Mouse (Mus musculus): ENCODE measurements around the gene Gipc3. TPM values are rescaled to one million over a fixed set of nuclear protein-coding genes. Genes with fewer than 3 reads are reported as not detected.
A peak's percentile ranks its signal among the peaks of the same experiment; 100 is the strongest.

The Gipc3 gene
- polyA plus RNA-seq, 1 experiment from 2014 or later = not detected

DNA sequence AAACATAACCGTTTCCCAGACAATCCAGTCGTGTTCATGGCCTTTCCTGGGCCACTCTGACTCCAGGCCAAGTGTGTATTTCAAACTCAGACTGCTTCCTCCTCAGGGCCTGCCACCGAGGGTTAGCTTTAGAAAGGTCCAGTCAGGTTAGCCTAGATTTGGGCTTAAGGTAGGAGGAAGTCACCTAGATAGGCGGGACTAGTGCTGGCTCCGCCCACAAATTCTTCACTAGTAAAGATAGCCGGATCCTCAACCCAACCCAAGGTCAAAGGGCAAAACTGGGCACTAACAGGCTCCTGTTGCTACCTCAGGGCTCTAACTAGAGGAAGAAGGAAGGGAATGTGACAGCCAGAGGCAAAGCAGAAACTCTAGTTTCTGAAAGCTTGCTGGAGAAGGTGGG is 56.5 kb downstream of the Gipc3 start:
- Histone ChIP-seq H3K4me1 (ENCODE audit: control insufficient read depth, insufficient read depth, low read length) (peaks cover 7% of the 10 kb centered on the region; the same call in 1 of the 2 replicates), H3K4me2 (ENCODE audit: low read length) (no peak overlapping the region), H3K9me3 (replicated peaks; ENCODE audit: control insufficient read depth, low read length, poor library complexity, severe bottlenecking) (no peaks in the 10 kb centered on the region), H3K27ac (ENCODE audit: low read length) (no peak overlapping the region), H3K9ac (ENCODE audit: low read depth, low read length) (no peak overlapping the region), H3K36me3 (ENCODE audit: control insufficient read depth, insufficient read depth, low read length) (no peaks in the 10 kb centered on the region), H3K4me3 (ENCODE audit: low read depth, low read length) (no peak overlapping the region), H3K27me3 (ENCODE audit: control insufficient read depth, insufficient read depth, low read depth, low read length) (peaks cover 28% of the 10 kb centered on the region)
- ATAC-seq = no peak
- 50% methylated on average over 6 of the region's 6 CpGs for WGBS

DNA sequence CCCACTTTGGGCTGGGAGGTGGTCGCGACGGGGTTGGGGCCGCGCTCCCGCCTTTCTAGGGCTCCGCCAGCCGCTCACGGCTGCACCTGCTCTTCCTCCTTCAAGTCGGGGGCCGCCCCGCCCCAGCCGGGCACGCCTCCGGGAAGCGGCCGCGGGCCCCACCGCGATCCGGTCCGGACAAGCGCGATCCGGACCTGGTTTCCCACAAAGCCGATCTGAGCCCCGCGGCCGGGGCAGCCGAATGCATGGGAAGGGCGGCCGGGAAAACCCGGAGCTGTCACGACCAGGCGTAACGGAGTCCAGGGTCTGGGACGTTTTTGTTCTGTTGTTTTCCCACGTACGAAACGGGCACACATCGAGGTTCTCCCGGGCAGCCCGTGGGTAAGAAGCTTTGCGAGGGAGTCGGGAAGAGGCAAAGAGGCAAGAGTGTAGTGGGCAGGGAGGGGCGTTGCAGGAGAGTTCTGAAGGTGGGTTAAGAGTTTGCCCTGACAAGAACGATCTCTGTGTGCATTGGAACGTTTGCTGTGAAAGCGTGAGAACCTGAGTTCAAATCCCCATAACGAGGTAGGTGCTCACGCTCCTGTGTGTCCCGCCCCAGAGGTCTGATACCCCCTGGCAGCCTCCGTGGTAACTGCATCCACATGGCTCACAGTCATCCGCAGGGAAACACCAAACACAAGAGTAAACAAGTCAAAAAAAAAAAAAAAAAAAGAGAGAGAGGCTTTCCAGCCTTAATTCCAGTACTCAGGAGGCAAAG is 57.2 kb downstream of the Gipc3 start:
- peak overlapping the region; percentile 86 for H3K4me2 ChIP-seq (ENCODE audit: low read length)
- H3K4me3 ChIP-seq (ENCODE audit: low read depth, low read length) = peak overlapping the region; percentile 52
- H3K27me3 ChIP-seq (ENCODE audit: control insufficient read depth, insufficient read depth, low read depth, low read length) = peaks cover 24% of the 10 kb centered on the region
- peak; percentile 66 for ATAC-seq
- H3K36me3 ChIP-seq (ENCODE audit: control insufficient read depth, insufficient read depth, low read length) = no peaks in the 10 kb centered on the region
- peaks cover 7% of the 10 kb centered on the region; the same call in 1 of the 2 replicates for H3K4me1 ChIP-seq (ENCODE audit: control insufficient read depth, insufficient read depth, low read length)
- peak overlapping the region; percentile 76 for H3K9ac ChIP-seq (ENCODE audit: low read depth, low read length)
- no peaks in the 10 kb centered on the region for H3K9me3 ChIP-seq (replicated peaks; ENCODE audit: control insufficient read depth, low read length, poor library complexity, severe bottlenecking)
- H3K27ac ChIP-seq (ENCODE audit: low read length) = 0 out of 2 replicates have a peak overlapping the region, but pooled peaks have one; percentile 12
- 2% methylated on average over 54 of the region's 54 CpGs for WGBS

Small RNA genes lying within 50 kb of the gene (microRNA-seq; reads per million reads assigned to microRNA genes)
- gene Mir6913 = not detected

Other genes with a start within 250 kb of the Gipc3 start
- gene Creb3l3, start 244.4 kb downstream of the Gipc3 start, polyA plus RNA-seq (2015; fragmentation: Nextera tagmentation; extraction: Ambion mirVana) = 0.24 and 0.33 TPM in 2 replicates
- gene Map2k2, start 237.4 kb downstream of the Gipc3 start, polyA plus RNA-seq (2015; fragmentation: Nextera tagmentation; extraction: Ambion mirVana) = 227 and 233 TPM in 2 replicates
- 11.3 and 12.6 TPM in 2 replicates for gene Zbtb7a, start 208.0 kb downstream of the Gipc3 start, polyA plus RNA-seq (2015; fragmentation: Nextera tagmentation; extraction: Ambion mirVana)
- gene Pias4, start 175.3 kb downstream of the Gipc3 start, polyA plus RNA-seq (2015; fragmentation: Nextera tagmentation; extraction: Ambion mirVana) = 49.7 and 52.2 TPM in 2 replicates
- gene Eef2, start 166.6 kb downstream of the Gipc3 start, polyA plus RNA-seq (2015; fragmentation: Nextera tagmentation; extraction: Ambion mirVana) = 535 and 543 TPM in 2 replicates
- 52.5 and 58.3 TPM in 2 replicates for gene Dapk3, start 160.3 kb downstream of the Gipc3 start, polyA plus RNA-seq (2015; fragmentation: Nextera tagmentation; extraction: Ambion mirVana)
- gene 4930442H23Rik, start 159.4 kb downstream of the Gipc3 start, polyA plus RNA-seq (2015; fragmentation: Nextera tagmentation; extraction: Ambion mirVana) = not detected in 2 replicates
- gene Nmrk2, start 141.2 kb downstream of the Gipc3 start, polyA plus RNA-seq (2015; fragmentation: Nextera tagmentation; extraction: Ambion mirVana) = 0.19 TPM in 1 of 2 replicates, not detected in the other
- 96.8 and 102 TPM in 2 replicates for gene Atcay, start 112.4 kb downstream of the Gipc3 start, polyA plus RNA-seq (2015; fragmentation: Nextera tagmentation; extraction: Ambion mirVana)
- gene Zfr2, start 110.1 kb downstream of the Gipc3 start, polyA plus RNA-seq (2015; fragmentation: Nextera tagmentation; extraction: Ambion mirVana) = 26.5 and 31.0 TPM in 2 replicates
- 43.3 and 67.9 TPM in 2 replicates for gene Matk, start 90.3 kb downstream of the Gipc3 start, polyA plus RNA-seq (2015; fragmentation: Nextera tagmentation; extraction: Ambion mirVana)
- 128 and 130 TPM in 2 replicates for gene Mrpl54, start 76.3 kb downstream of the Gipc3 start, polyA plus RNA-seq (2015; fragmentation: Nextera tagmentation; extraction: Ambion mirVana)
- gene Apba3, start 76.3 kb downstream of the Gipc3 start, polyA plus RNA-seq (2015; fragmentation: Nextera tagmentation; extraction: Ambion mirVana) = 28.8 and 33.8 TPM in 2 replicates
- 9.2 and 10.1 TPM in 2 replicates for gene Tjp3, start 51.7 kb downstream of the Gipc3 start, polyA plus RNA-seq (2015; fragmentation: Nextera tagmentation; extraction: Ambion mirVana)
- gene Pip5k1c, start 50.3 kb downstream of the Gipc3 start, polyA plus RNA-seq (2015; fragmentation: Nextera tagmentation; extraction: Ambion mirVana) = 135 and 147 TPM in 2 replicates
- gene Cactin, start 22.2 kb downstream of the Gipc3 start, polyA plus RNA-seq (2015; fragmentation: Nextera tagmentation; extraction: Ambion mirVana) = 27.6 and 28.3 TPM in 2 replicates
- gene Tbxa2r, start 14.5 kb downstream of the Gipc3 start, polyA plus RNA-seq (2015; fragmentation: Nextera tagmentation; extraction: Ambion mirVana) = 4.8 and 5.2 TPM in 2 replicates
- gene Hmg20b, start 7.2 kb upstream of the Gipc3 start, polyA plus RNA-seq (2015; fragmentation: Nextera tagmentation; extraction: Ambion mirVana) = 24.9 and 25.0 TPM in 2 replicates
- 17.2 and 18.1 TPM in 2 replicates for gene Mfsd12, start 14.2 kb upstream of the Gipc3 start, polyA plus RNA-seq (2015; fragmentation: Nextera tagmentation; extraction: Ambion mirVana)
- 0.63 and 0.80 TPM in 2 replicates for gene 4930404N11Rik, start 22.6 kb upstream of the Gipc3 start, polyA plus RNA-seq (2015; fragmentation: Nextera tagmentation; extraction: Ambion mirVana)
- 145 and 146 TPM in 2 replicates for gene Fzr1, start 35.2 kb upstream of the Gipc3 start, polyA plus RNA-seq (2015; fragmentation: Nextera tagmentation; extraction: Ambion mirVana)
- gene Dohh, start 41.2 kb upstream of the Gipc3 start, polyA plus RNA-seq (2015; fragmentation: Nextera tagmentation; extraction: Ambion mirVana) = 77.5 and 86.2 TPM in 2 replicates
- gene Gm48551, start 41.2 kb upstream of the Gipc3 start, polyA plus RNA-seq (2015; fragmentation: Nextera tagmentation; extraction: Ambion mirVana) = 6.1 and 8.2 TPM in 2 replicates
- 2.3 and 3.3 TPM in 2 replicates for gene Gm48552, start 45.7 kb upstream of the Gipc3 start, polyA plus RNA-seq (2015; fragmentation: Nextera tagmentation; extraction: Ambion mirVana)
- gene Smim24, start 49.8 kb upstream of the Gipc3 start, polyA plus RNA-seq (2015; fragmentation: Nextera tagmentation; extraction: Ambion mirVana) = 1.2 and 1.4 TPM in 2 replicates
- gene Nfic, start 112.4 kb upstream of the Gipc3 start, polyA plus RNA-seq (2015; fragmentation: Nextera tagmentation; extraction: Ambion mirVana) = 15.4 and 17.2 TPM in 2 replicates
- 88.3 and 103 TPM in 2 replicates for gene Celf5, start 139.4 kb upstream of the Gipc3 start, polyA plus RNA-seq (2015; fragmentation: Nextera tagmentation; extraction: Ambion mirVana)
- gene Ncln, start 153.1 kb upstream of the Gipc3 start, polyA plus RNA-seq (2015; fragmentation: Nextera tagmentation; extraction: Ambion mirVana) = 61.1 and 61.3 TPM in 2 replicates
- 0.44 and 0.58 TPM in 2 replicates for gene S1pr4, start 156.9 kb upstream of the Gipc3 start, polyA plus RNA-seq (2015; fragmentation: Nextera tagmentation; extraction: Ambion mirVana)
- gene Gna15, start 181.0 kb upstream of the Gipc3 start, polyA plus RNA-seq (2015; fragmentation: Nextera tagmentation; extraction: Ambion mirVana) = 0.80 and 0.87 TPM in 2 replicates
- 89.7 and 90.2 TPM in 2 replicates for gene Gna11, start 201.9 kb upstream of the Gipc3 start, polyA plus RNA-seq (2015; fragmentation: Nextera tagmentation; extraction: Ambion mirVana)
- 700 and 706 TPM in 2 replicates for gene Aes, start 216.2 kb upstream of the Gipc3 start, polyA plus RNA-seq (2015; fragmentation: Nextera tagmentation; extraction: Ambion mirVana)
- gene Tle2, start 231.3 kb upstream of the Gipc3 start, polyA plus RNA-seq (2015; fragmentation: Nextera tagmentation; extraction: Ambion mirVana) = 39.0 and 54.8 TPM in 2 replicates

Data from midbrain, embryonic 16.5 days (tissue).